Mouse (Mus musculus) gastrocnemius, postnatal 4 days (tissue): ENCODE measurements at regions not wholly inside any gene's neighbourhood (a gene's known extent, or its start where the extent isn't known, plus 50 kb on each side); places are given as distances from the start of the nearest gene placed in this dataset.

Experiments
- DNase-seq, 2 experiments: peaks; one replicate each; pipeline ENCODE4 v3.0.0; 2021 to 2022; ENCODE audit warnings: low spot score in 2 of 2, mixed read lengths in 2 of 2

DNA sequence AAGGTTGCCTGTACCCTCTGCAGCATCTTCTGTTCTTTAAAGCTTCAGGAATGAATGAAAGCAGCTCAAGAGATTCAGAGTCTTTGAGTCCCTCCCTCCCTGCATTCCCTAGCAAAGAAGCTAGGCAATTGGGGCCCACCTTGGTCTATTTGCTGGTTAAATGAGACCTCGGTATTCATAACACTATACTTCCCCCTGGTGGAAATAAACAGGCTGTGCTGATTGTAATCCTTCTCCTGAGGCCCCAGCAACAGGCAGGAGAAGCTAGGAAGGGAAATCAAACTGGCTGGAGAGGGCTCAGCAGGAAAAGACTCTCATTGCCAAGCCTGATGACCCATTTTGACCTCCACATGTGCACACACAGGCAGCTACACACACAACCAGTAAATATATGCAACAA, 137.1 kb downstream of the Sh3bp4 start:
- no peak for DNase-seq

DNA sequence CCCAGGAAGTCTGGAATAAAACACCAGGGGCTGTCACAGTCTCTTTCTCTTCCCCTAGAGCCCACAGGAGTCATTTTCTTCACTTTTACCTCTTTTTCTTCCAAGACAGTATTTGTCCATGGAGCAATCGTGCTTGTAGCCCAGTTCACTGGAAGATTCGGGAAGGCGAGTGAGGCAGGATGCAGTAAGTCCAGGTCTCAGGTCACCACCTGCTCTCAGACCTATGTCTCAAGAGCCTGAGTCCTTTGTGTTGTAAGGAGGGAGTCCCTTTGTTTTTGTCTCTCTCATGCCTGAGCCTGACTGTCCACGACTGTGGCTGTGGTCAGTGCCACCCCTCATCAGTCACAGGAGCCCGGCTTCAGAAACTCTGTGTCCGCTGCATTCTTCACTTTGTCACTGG, 140.9 kb downstream of the Sh3bp4 start:
- DNase-seq, result no peak

DNA sequence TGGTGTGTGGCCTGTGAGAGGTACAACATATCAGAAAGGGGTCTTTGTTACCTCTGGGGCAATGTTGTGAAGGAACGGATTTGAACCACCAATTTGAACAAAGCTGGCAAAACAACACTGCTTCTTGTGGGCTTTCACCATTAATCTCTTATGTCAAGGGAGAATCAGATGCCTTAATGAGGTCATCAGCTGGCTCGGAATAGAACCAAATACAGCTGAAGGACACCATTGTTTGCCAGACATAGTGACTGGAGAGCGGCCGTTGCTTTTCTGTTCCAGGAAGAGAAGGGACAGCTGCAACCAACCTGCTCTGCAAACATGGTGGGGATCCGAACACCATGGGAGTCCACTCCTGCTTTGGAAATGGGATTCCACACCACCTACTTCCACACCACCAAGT, 158.2 kb downstream of the Sh3bp4 start:
- no peak for DNase-seq

DNA sequence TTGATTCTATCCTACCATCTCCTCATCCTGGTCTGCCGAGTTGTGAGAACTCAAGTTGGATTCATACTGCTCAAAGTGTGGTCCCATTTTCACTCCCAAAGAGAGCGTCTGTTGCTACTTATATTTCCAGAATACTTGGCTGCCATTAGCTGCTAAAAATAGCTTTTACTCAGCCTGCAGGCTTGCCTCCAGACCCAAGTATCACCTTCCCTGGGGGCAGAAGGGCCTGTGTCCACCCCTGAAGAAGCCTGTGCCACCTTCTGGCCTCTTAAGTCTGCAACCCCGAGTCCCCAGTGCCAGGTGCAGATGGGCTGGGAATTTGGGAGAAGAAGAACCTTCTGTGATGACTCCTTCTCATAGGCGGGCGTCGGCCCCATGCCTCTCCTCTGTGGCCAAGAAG, 161.5 kb downstream of the Sh3bp4 start:
- DNase-seq, result no peak

DNA sequence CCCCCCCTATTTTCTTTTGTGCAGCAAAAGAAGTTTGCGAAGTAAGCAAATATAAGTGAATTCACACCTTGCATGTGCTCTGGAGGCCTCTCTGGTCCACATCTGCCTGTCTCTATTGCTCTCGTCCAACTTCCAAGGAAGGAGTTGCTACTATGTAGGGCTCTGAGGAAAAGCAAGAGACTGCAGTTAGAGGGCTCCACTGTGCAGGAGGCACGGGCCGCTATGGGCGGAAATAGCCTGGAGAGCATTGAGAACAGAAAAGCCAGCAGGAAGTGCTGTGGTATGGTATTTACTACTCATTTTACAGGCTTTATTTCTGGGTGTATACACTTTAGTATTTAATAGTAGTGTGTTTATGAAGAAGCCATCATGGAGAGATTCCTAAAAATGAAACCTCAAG, 162.2 kb downstream of the Sh3bp4 start:
- DNase-seq, result no peak

DNA sequence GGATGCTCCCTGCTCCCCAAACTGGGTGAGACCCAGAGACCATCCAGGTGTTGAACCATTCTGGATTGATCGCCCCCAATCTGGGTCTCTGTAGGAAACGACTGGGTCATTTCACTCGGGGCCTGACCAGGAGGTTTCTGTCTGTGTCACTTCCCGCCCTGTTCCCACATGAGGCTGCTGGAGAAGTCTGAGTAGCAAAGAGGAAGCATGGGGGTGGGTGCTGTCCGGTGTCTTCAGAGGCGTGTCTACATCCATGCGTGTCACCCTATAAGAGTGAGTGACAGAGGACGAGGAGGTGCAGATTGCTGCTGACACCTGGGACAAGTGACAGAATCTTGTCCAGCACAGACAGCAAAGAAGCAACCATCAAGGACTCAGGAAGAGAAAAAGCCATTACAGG, 164.7 kb downstream of the Sh3bp4 start:
- DNase-seq, result no peak

DNA sequence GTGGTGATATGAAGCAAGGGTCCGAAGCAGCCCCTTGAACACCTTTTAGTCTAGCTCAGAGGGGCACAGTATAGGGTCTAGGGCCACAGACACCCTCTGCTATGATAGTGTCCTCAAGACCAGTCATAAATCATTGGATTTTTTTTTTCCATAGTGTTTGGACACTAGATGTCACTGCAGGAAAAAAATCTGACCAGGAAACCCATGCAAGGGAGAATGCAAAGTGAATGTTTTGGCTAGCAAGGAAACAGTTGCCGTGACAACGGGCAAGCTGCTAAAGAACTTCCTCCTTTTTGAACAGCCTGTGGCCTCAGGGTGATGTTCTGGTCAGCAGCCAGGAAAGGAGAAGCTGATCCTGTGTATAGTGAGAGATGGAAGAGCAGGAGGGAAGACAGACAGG, 165.1 kb downstream of the Sh3bp4 start:
- peak in 1 of 2 experiments; percentile 54 for DNase-seq

DNA sequence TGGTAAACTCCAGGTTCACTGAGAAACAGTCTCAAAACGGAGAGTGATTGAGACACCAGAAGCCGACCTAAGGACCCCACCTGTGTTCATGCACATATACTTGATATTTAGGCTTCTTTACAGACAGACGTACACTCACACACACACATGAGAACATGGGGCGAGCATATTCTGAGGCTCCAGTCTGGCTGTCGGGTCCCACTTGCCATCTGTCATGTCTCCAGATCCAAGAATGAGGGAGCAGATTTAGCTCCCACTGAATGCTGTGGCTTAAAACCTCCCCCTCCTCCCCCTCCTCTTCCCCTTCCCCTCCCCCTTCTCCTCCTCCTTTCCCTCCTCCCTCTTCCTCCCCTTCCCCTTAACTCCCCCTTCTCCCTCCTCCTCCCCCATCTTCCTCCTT, 167.5 kb downstream of the Sh3bp4 start:
- no peak for DNase-seq

DNA sequence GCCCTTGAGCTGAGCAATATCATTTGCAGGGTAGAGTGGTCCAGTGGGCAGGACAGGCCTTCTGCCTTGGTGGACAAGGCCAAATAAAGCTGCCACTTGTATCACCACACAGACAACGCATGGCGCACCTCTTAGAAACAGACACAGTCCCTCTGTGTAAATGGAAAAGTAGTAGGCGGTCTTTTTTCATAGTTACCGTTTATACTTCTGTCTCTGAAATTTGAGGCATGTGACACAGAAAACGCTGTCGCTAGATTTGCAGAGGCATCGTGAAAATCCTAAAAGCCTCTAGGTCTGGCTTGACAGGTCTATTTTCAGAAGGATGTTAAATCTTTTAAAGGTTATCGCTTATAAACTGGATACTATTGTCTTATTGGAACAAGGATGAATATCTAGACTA, 174.4 kb downstream of the Sh3bp4 start:
- DNase-seq, result no peak

DNA sequence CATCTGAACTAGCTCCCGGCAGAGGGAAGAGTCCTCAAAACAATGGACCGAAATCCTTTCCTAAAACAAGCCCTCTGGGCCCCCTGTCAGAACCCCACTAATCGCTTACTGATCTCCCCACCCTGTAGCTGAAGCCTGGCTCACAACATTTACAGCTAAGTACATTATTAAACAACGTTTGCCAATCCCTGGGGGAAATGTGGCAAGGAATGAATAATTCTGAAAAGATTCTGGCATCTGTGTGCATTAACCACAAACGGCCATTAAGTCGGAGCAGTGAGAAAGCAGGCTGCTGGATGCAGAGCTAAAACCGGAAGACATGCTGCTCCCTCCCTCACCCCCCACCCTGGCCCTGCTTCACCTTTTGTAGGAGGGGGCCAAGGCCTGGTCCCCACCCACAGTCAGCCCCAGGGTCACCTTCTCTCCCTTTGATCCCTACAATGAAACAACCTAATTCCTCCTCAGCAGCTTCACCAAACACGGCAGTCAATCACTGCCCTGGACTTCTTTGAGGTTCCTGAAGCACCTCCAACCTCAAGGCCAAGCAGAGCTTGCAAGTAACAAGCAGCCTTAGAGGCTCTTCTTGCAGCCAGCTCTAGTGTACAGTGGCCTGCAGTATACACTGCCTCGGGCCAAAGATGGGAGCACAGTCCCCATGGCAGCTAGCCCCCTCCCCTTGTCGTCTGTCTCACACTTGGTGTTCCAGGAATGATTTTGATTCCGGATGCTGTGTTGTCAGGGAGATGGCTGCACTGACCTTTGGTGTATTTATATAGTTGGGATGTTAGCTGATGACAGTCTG, 175.2 kb downstream of the Sh3bp4 start:
- no peak for DNase-seq

DNA sequence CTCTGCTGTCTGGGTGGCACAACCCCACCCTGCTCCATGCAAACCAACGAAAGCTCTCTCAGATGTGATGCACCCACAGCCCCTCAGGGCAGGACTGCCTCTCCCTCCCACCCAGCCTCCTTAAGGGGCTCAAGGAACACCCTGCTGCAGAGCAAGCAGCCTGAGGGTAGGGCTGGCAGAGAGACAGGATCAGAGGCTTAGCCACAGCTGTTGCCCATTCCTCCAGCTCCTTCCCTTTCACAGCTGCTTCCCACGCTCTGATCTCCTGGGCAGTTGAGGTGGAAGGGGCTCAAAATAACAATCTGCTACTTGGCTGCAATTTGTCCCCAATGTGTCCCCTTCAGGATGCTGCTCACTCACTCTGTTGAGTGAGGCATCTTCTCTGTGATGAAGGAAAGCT, 181.5 kb downstream of the Sh3bp4 start:
- no peak for DNase-seq

DNA sequence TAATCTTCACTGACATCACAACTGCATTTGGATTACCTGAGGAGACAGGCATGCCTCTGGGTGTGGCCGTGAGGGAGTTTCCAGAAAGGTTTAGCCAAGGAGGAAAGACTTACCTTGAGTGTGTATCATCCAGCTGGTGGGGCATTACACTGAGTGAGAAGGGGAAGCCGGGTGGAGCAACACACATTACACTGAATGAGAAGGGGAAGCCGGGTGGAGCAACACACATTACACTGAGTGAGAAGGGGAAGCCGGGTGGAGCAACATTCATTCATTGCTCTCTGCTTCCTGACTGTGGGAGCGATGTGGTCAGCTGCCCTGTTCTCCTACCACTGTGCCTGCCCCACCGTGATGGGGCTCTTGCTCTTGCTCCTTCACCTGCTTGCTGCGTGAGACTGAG, 182.3 kb downstream of the Sh3bp4 start:
- no peak for DNase-seq

DNA sequence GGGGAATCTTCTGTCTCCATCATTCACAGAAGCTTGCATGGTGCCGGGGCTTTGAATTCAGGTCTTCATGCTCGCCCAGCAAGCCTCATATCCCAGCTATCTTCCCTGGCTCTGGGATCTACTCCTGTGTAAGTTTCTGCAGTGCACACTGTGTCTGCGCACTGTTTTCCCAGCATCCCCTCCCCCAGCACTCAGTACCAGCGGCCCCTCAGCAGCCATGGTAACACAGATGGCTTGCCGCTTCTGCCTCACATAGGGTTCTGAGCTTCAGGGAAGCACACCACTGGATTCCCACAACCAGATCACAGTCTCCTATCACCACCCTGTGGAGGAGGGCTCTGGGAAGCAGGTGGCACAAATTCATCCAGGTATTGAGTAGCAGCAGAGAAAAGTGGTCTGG, 187.7 kb downstream of the Sh3bp4 start:
- DNase-seq, result no peak

DNA sequence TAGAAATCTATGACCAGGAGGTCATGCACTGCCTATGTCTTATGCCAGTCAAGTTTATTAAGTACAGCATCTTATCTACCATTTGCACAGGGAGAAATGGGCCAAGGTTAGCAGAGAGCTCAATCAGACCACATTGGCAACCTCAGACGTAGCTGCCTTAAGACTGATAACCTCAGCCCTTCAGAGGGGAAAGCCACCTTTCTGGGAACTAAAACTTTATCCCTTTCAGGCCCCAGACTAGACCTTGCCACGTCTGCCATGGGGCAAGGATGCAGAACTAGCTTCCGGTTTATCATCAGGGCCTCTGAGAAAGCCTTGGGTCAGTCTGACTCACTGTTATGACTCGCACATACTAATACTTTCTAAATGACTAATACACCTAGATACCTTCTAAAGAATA, 188.8 kb upstream of the Agap1 start:
- no peak for DNase-seq

DNA sequence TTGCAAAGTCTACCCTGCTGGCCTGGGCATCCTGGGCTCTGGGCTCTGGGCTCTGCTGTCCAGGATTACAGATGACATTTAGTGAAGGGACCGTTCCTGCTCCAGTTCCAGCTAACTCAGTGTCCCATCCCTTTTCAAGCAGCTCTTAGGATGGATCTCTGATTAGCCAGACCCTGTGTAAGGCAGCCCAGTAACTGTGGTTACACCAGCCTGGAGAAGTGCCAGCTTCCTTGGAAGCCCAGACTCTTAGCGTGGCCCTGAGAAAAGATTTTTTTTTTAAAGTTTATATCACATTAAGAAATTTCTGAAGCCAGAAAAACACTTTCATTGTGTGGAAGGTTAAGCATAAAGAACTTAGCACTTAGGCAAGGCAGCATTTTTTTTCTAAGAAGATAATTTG, 185.8 kb upstream of the Agap1 start:
- no peak for DNase-seq

DNA sequence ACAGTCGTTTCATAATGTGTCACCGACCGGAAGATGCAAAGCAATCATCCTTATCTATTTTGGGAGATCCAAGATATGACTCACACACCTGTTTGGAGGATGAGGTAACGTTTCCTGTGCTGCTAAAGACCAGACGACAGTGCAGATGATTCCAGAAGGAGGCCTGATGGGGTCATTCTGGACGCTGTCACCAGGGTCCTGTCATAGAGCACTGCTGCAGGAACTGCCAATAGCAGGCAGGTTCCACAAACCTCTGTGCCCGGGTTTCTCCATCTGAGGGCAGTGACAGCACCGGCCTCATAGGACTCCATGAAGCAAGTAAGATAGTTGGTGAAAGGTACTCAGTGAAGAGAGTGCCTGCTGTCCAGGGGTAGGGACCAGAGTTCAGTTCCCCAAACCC, 182.9 kb upstream of the Agap1 start:
- no peak for DNase-seq

DNA sequence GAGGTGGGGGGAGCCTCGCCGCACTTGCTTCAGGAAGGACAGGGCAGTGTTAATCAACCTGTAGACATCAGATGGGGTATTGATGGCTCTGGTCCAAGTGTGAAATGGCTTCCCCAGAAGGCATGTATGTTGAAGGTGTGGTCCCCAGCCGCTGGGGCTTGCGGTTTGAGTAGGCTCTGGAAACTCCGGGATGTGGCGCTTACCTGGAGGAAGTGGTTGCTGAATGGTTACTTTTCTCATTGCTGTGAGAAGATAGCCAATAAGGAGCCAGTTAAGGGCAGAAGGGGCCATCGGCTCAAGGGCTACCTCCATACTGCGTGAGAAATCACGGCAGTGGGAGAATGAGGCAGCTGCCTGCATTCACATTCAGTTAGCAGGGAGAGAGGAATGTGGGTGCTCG, 181.6 kb upstream of the Agap1 start:
- no peak for DNase-seq

DNA sequence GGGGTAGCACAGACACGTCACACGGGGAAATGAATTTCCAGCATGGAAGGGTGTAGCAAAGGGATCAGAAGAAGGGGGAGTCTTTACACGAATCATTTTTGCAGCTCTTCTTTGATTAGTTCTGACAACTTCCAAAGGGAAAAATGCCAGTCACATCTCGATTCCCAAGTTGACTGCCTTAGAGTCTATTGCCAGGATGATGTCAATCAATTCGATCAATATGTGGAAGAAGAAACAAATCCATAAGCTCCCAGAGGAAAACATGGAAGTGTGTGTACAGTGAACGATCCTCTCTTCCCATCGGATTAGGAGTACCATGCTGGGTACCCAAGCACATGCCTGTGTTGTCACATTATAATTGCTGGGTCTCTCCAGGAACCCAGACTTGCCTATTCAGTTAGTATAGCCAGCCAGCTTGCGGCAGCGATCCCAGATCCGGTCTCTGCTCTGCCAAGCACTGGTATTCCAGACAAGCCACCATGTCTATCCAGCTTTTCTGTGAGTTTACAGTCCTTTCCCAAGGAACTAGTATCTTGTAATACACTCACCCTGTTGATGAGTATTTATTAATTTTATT, 180.7 kb upstream of the Agap1 start:
- DNase-seq, result no peak

DNA sequence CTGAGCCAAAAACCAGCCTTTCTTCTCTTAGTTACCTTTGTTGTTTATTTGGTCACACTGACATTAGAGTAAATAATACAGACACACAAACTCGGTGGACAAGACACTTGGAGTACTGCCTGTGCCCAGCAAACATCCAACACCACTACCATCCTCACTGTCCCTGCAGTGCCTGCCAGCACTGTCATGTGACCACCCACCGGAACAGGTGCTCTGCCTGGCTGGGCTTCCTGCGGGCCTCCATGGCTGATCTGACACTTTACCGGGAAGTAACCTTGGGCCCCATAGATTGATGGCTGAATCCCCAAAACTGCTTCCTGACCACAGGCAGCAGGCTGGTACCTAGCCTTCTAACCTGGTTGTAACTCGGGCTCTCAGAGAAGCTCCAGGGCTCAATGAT, 175.2 kb upstream of the Agap1 start:
- DNase-seq, result no peak

DNA sequence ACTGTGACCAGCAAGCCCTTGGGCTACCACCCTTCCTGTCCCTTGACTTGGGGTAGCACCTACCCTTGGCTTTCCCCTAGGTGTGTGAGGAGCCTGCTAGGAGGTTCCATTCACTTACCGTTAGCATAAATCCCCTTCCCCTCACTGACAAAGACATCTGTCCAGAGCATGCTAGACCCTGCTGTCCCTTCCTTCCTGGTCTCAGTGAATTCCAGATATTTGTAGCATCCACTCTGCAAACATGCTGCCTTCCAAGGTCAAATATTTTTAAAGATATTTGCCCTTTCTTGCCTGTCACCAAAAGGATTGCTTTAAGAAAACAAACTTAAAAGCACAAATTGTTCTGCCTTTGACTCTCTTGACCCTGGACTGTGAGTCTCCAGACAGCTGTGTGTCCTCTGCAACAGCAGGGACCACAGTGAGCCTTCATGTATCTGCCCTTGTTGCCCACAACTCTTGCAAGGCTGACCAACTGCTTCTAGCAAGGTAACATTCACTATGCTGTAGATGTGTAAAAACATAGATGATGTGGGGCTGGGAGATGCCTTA, 173.4 kb upstream of the Agap1 start:
- no peak for DNase-seq

DNA sequence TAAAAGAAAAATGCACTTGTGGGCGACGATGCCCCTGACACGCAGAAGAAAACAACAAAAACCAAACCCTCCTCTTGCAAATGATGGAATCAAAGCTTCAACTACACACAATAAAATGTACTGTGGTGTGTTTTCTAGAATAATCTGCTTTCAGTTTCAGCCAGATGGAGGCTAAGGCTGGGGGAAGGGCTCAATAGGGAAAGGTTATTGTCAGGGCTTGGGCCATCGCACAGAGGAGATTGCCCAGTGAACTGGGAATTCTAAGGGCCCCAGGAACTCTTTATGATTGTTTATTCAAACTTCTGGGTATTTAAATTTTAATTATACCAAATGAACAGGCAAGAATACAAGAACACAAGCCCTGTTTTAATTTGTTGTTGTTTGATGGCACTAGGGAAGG, 169.6 kb upstream of the Agap1 start:
- DNase-seq, result no peak

DNA sequence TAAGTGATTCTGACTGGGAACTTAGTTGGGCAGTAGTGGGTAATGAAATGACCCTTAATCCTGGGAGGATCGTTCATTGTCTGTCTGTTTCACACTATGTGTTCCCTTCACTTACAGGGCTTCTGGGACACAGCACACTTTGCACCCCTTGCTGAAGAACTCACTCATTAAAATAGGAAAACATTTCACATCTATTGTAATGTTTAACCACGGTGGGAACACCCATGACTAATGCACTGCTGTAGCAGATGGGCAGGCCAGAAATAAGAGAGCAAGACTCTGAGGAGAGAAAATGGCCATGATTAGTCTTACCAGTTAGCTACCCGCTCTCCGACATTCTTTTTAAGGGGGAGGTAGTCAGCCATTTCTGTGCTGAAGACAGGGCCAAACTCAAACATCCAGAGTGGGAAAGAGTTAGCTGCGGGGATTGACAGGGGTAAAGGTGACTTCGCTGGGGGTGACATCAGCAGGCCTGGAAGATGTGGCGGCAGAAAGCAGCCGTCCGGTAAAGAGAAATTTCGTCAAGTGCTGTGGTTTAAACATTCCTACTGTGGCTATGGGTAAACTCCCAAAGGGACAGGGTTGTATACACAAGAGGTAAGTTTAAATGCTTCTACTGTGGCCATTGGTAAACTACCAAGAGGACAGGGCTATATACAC, 167.3 kb upstream of the Agap1 start:
- DNase-seq, result no peak

DNA sequence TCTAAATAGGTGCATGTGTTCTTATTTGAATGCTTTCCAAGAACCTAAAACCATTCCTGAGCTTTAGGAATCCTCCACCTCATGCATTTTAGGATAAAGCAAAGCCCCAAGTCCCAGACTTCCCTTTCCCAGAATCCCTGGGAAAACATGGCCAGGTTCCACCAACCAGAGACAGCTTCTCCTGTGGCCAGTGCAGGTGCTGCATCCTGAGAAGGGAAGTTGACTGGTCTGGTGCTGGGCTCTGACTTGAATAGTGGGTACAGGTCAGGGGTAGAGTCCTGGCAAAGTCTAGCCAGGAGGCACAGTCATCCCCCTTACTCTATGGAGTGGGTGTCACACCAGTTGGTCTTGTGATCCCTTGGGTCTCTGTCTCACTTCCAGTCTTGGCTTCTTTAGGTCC, 166.6 kb upstream of the Agap1 start:
- no peak for DNase-seq
